Mouse (Mus musculus) urinary bladder, postnatal 36 days (tissue): Measurements from ENCODE around the gene Dicer1.

Experiments
- DNase-seq, 2 experiments: peaks; one replicate each; pipeline ENCODE4 v3.0.0; 2022; ENCODE audit warnings: low spot score in 2 of 2, mixed read lengths in 1 of 2

Gene Dicer1

DNA sequence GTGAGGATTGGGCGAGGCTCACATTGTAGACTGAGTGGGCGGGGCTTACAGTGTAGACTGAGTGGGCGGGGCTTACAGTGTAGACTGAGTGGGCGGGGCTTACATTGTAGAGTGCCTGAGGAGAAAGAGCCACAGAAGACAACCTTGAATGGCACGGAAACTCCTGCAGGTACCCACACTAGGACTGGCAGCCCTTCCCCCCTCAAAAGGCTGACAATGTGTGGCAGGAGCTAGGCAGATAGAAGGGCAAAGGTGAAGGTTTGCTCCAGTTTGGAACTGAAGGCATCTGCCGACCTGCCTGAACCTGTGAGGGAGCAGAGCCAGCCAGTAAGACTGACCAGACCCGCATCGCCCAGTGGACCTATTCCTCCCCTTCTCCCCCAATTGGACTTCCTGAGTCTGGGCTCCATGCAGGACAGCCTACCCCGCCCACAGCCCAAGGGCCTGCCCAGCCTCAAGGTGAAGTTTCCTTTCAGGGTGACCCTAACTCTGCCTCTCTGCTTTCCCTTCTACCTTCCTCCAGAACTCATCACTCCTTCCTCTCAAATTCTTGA, 74.3 kb downstream of the Dicer1 start:
- no peak for DNase-seq

DNA sequence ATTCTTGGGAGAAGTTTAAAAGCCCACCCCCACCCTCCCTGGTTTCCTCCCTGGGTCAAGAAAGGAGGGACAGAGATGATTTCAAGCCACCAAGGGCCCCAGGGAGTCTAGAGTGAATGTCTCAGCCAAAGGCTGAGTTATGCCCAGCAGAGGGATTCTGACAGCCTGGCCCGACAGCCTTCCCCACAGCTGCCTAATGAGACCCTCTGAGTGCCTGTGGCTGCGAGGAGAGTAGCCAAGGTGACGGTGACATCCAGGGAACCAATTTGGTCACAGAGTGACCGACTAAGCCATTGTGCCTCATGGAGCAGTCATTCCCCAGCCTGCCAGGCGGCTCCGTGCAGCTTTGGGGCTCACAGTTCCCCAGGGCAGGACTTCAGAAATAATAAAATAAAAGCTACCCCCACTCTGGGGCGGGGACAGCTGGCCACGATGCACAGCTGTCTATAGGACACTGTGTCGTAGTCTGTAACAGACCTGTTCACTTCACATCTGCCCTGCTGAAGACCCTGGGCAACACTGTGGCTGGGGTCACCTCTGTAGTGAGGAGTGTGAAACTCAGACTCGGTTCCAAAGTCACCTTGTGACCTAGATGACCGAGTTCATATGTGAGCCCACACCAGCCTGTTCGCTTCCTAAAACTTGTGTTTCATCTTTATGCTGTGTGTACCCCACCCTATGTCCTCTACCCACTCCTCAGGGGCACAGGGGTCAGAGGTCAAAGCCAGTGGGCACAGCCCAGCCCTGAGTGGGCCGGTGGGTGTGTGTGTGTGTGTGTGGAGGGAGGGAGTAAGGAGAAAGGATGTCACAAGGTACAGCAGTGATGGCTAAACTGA, 75.0 kb downstream of the Dicer1 start:
- DNase-seq: no peak

GRCm38 (mm10) chr12:104672976-104673375, 78.8 kb downstream of the Dicer1 start:
- DNase-seq: no peak

GRCm38 (mm10) chr12:104672406-104672805, 79.3 kb downstream of the Dicer1 start:
- DNase-seq: no peak

GRCm38 (mm10) chr12:104667846-104668245, 83.9 kb downstream of the Dicer1 start:
- DNase-seq: no peak

- DNase-seq: no peak
These were observed 85.8 kb downstream of the Dicer1 start for GRCm38 (mm10) chr12:104665951-104666350.

DNA sequence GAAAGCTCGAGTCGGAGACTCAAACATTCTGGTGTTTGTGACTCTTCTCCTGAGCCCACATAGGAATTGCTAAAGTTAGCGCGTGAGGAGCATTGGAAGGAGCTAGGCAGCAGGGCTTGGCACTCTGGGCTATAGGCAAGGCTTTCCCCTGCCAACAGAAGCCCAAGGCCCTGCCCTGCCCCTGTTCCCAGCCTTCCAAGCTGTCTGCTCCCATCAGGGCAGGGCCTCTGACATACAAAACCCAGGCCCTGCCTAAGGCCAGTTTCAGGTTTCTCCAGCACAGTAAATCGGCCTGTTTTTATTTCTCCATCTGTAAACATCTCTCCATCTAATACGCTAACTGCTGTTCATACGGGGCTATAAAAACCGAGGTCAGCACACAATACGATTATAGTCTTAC, 86.2 kb downstream of the Dicer1 start:
- no peak for DNase-seq

GRCm38 (mm10) chr12:104656146-104656545, 95.6 kb downstream of the Dicer1 start:
- no peak for DNase-seq

DNA sequence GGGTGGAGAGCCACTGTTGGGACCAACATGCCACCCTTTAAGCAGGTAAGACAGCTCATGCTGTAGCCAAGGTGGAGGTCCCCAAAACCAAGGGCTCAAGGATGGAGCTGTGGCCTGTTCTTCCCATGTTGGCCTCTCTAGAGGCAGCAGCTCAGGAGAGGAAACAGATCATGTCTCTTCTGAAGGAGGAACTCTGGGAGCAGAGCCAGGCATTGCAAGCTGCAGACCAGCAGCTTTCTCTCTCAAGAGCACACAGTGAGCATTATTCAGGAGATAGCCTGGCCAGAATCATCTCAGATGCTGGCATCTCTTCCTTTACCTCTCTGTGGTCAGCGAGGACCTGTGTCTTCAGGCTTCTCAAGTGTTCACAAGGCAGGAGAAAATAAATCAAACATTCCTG, 96.7 kb downstream of the Dicer1 start:
- no peak for DNase-seq

DNA sequence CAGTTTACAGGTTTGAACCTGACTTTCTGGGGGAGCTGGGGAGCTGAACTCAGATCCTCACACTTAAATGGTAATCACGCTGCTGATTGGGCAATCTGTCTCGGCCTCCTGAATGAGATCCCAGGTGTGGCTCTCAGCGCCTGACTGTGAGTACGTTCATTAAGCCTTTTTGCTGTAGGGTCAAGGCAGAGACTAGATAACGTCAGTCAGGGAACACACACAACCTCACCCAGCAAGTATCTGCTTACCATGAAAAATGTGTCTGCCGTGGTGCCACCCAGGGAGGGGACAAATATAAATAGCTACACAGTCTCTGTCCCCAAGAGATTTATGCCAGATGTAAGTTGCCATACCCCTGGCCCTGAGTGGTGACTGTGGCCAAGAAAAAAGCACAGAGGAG, 99.7 kb downstream of the Dicer1 start:
- no peak for DNase-seq

DNA sequence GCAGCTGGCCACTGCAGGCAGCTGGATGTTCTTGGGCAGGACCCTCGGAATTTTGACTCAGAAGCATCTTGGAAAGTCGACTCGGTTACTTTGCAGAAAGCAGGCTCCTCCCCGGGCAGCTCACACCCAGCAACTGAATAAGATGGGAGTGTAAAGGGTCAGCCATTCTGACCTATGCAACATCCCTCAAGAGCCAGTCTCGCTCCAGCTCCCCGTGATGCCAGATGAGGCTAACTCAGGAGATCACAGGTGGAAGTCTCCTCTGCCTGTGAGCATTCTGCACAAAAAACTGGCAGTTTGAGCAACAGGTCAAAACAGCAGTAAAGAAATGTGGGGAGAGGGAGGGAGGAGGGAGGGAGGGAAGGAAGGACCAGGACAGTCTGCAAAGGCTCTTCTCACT, 100.5 kb downstream of the Dicer1 start:
- no peak for DNase-seq

- DNase-seq: no peak
These were observed 101.1 kb downstream of the Dicer1 start for GRCm38 (mm10) chr12:104650510-104651260.

DNA sequence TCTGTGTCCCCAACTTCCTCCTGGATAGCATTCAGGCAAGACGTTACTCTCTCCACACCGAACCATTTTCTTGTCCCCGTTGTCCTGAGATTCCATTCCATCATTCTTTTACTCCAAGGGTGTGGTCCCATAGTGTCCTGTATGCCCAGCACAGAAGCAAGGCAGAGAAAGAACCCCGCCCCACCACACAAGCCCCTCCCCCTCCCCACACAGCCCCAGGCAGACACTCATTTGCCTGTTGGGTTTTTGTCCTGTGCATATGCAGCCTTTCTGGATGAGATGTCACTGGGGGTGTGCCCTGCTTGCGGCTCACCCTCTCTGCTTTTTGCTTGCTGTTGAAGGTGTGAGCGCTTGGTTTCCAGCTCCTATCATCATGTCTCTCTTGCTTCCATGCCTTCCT, 103.4 kb downstream of the Dicer1 start:
- DNase-seq: no peak

- peak in 1 of 2 experiments; percentile 17 for DNase-seq
These were observed 109.4 kb downstream of the Dicer1 start for GRCm38 (mm10) chr12:104642337-104642736.

DNA sequence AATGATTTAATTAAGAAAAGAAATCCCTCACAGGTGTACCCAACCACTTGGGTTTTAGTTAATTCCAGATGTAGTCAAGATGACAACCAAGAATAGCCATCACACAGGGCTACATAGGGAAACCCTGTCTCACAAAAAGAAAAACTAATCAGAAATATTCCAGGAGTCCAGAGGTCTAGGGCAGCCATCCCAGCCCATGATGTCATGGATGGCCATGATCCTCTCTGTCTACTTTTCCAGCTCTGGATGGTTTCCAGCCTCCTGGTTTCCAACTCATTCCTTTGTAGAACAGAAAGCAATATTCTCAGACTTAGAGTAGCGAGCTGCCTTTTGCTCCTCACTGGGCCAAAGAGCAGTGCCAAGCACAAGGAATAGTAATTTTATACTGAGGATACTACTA, 110.8 kb downstream of the Dicer1 start:
- DNase-seq: peak in 1 of 2 experiments; percentile 33

GRCm38 (mm10) chr12:104638156-104638555, 113.6 kb downstream of the Dicer1 start:
- no peak for DNase-seq
